Mouse (Mus musculus) cortical plate, adult 2 months (tissue): ENCODE measurements around the gene Ssbp1.

Experiments used
- CTCF ChIP-seq: fragments of 200-500 bp; IDR thresholded peaks from 2 replicates; pipeline ENCODE4 v1.5.1; 2011; ENCODE audit warnings: mild to moderate bottlenecking, control low read depth, low read length; ENCODE audit not compliant: insufficient read depth; ENCODE audit errors: extremely low read depth
- POLR2A ChIP-seq: fragments of 200-500 bp; IDR thresholded peaks from 2 replicates; pipeline ENCODE4 v1.6.1; 2011; ENCODE audit warnings: mild to moderate bottlenecking, low read length, control low read depth; ENCODE audit not compliant: insufficient read depth; ENCODE audit errors: extremely low read depth

DNA sequence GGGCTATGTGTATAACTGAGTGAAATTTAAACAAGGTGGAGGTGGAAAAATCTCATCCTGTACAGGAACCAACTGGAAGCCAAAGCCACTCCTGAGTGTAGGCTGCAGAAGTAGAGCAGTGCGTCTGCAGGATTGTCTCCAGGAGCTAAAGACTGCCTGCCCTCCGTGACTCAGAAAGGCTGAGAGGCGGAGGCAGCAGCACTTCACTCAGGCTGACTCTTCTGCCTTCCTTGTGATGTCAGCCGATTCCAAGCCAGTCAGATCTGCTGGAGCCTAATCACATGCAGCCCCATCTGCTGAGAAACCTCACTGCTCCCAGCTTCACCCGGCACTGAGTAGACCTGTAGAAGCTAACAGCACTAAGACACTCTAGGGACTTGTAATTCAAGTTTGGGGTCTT lies 11.2 kb downstream of the Ssbp1 start:
- no peak for TF ChIP-seq POLR2A
- TF ChIP-seq CTCF, result no peak
